Mouse (Mus musculus) NIH3T3 (cell line): ENCODE results near the gene Pls1.

ENCODE experiments used
- DNase-seq: peaks from one replicate; pipeline ENCODE4 v3.0.0-alpha.2; 2012; ENCODE audit warnings: low read depth

The Pls1 gene

GRCm38 (mm10) chr9:95844825-95845460 is at the start of gene Pls1:
TSS of gene Pls1 (minus strand) at chr9:95845311.
- no peak for DNase-seq

GRCm38 (mm10) chr9:95882751-95883150 is 37.6 kb upstream of the Pls1 start:
- no peak for DNase-seq

- DNase-seq: no peak
These were observed 33.1 kb upstream of the Pls1 start for GRCm38 (mm10) chr9:95878246-95878645.

- peak; percentile 50 for DNase-seq
These were observed 13.0 kb upstream of the Pls1 start for GRCm38 (mm10) chr9:95858027-95858570.

- DNase-seq: peak; percentile 93
These were observed 12.4 kb upstream of the Pls1 start, which contains the start of gene Atr for GRCm38 (mm10) chr9:95857414-95858026. TSS of gene Atr (plus strand) at chr9:95857597.

- no peak for DNase-seq
These were observed 10.9 kb upstream of the Pls1 start for GRCm38 (mm10) chr9:95856004-95856403.

GRCm38 (mm10) chr9:95854891-95855290 is 9.8 kb upstream of the Pls1 start:
- no peak for DNase-seq

GRCm38 (mm10) chr9:95852896-95853295 is 7.8 kb upstream of the Pls1 start:
- peak; percentile 89 for DNase-seq

- DNase-seq: no peak
These were observed 6.6 kb upstream of the Pls1 start for GRCm38 (mm10) chr9:95851671-95852070.

- no peak for DNase-seq
These were observed 600 bp upstream of the Pls1 start for GRCm38 (mm10) chr9:95845711-95846110.

GRCm38 (mm10) chr9:95839424-95839823 is 5.7 kb downstream of the Pls1 start:
- no peak for DNase-seq

- no peak for DNase-seq
These were observed 9.4 kb downstream of the Pls1 start for GRCm38 (mm10) chr9:95835741-95836140.

- no peak for DNase-seq
These were observed 10.3 kb downstream of the Pls1 start for GRCm38 (mm10) chr9:95834799-95835198.

- DNase-seq: no peak
These were observed 12.4 kb downstream of the Pls1 start for GRCm38 (mm10) chr9:95832758-95833157.

- no peak for DNase-seq
These were observed 17.5 kb downstream of the Pls1 start for GRCm38 (mm10) chr9:95827565-95827964.

- DNase-seq: no peak
These were observed 22.6 kb downstream of the Pls1 start for GRCm38 (mm10) chr9:95822531-95822930.

- DNase-seq: no peak
These were observed 29.4 kb downstream of the Pls1 start for GRCm38 (mm10) chr9:95815706-95816105.

GRCm38 (mm10) chr9:95815015-95815673 is 30.0 kb downstream of the Pls1 start:
- no peak for DNase-seq

GRCm38 (mm10) chr9:95813721-95814531 is 31.2 kb downstream of the Pls1 start:
- peak; percentile 11 for DNase-seq

- DNase-seq: no peak
These were observed 33.3 kb downstream of the Pls1 start for GRCm38 (mm10) chr9:95811817-95812216.

GRCm38 (mm10) chr9:95809596-95809995 is 35.5 kb downstream of the Pls1 start:
- DNase-seq: no peak

- no peak for DNase-seq
These were observed 39.7 kb downstream of the Pls1 start for GRCm38 (mm10) chr9:95805449-95805848.
